Mouse (Mus musculus): ENCODE measurements around the gene Son. TPM values are rescaled to one million over a fixed set of nuclear protein-coding genes. Genes with fewer than 3 reads are reported as not detected.

Gene Son
- total RNA-seq, 2 experiments from 2014 or later, result 160 to 271 TPM

Other genes with a start within 250 kb of the Son start
- gene Il10rb, start 241.3 kb upstream of the Son start, total RNA-seq (2015), result 66.6 and 68.3 TPM in 2 replicates
- 63.3 and 64.6 TPM in 2 replicates for gene Il10rb, start 241.3 kb upstream of the Son start, total RNA-seq (2017)
- gene Ifnar1, start 162.3 kb upstream of the Son start, total RNA-seq (2015), result 66.2 and 67.3 TPM in 2 replicates
- 73.9 and 78.5 TPM in 2 replicates for gene Ifnar1, start 162.3 kb upstream of the Son start, total RNA-seq (2017)
- 63.2 and 67.5 TPM in 2 replicates for gene Ifngr2, start 100.4 kb upstream of the Son start, total RNA-seq (2015)
- 47.0 and 49.0 TPM in 2 replicates for gene Ifngr2, start 100.4 kb upstream of the Son start, total RNA-seq (2017)
- gene Tmem50b, start 49.7 kb upstream of the Son start, total RNA-seq (2015), result 102 and 112 TPM in 2 replicates
- 83.4 and 89.7 TPM in 2 replicates for gene Tmem50b, start 49.7 kb upstream of the Son start, total RNA-seq (2017)
- gene Dnajc28, start 28.5 kb upstream of the Son start, total RNA-seq (2015), result 2.3 and 2.7 TPM in 2 replicates
- 5.0 and 6.8 TPM in 2 replicates for gene Dnajc28, start 28.5 kb upstream of the Son start, total RNA-seq (2017)
- gene Gart, start 554 bp upstream of the Son start, total RNA-seq (2015), result 59.0 and 62.7 TPM in 2 replicates
- 98.1 and 115 TPM in 2 replicates for gene Gart, start 554 bp upstream of the Son start, total RNA-seq (2017)
- 17.8 and 32.6 TPM in 2 replicates for gene Donson, start 41.3 kb downstream of the Son start, total RNA-seq (2015)
- 23.5 and 50.1 TPM in 2 replicates for gene Donson, start 41.3 kb downstream of the Son start, total RNA-seq (2017)
- gene Cryzl1, start 81.5 kb downstream of the Son start, total RNA-seq (2015), result 61.0 and 73.7 TPM in 2 replicates
- gene Cryzl1, start 81.5 kb downstream of the Son start, total RNA-seq (2017), result 66.0 and 69.4 TPM in 2 replicates
- 12.0 and 15.6 TPM in 2 replicates for gene Itsn1, start 81.8 kb downstream of the Son start, total RNA-seq (2015)
- gene Itsn1, start 81.8 kb downstream of the Son start, total RNA-seq (2017), result 12.5 and 24.2 TPM in 2 replicates